Mouse (Mus musculus) hindbrain, embryonic 14.5 days (tissue): ENCODE measurements around the gene Esyt1. TPM values are rescaled to one million over a fixed set of nuclear protein-coding genes. Genes with fewer than 3 reads are reported as not detected.

Experiments
- ATAC-seq: fragments of 200-750 bp; cut with Nextera tagmentation; 2 replicates; pipeline ENCODE4 v1.8.0; 2017; ENCODE audit warnings: moderate number of reproducible peaks, mild to moderate bottlenecking, moderate TSS enrichment, moderate library complexity; ENCODE audit not compliant: low FRiP score
- DNase-seq: peaks from one replicate; pipeline ENCODE4 v3.0.0-alpha.2; 2015; ENCODE audit warnings: low spot score
- H3K27ac ChIP-seq: fragments of 300-500 bp; sonication (generic); 2 replicates; pipeline ENCODE4 v1.5.1; 2014; ENCODE audit warnings: mild to moderate bottlenecking, moderate library complexity
- H3K27me3 ChIP-seq: fragments of 300-500 bp; sonication (generic); 2 replicates; pipeline ENCODE4 v1.6.1; 2014; ENCODE audit warnings: mild to moderate bottlenecking, low read length, mixed read lengths; ENCODE audit not compliant: control insufficient read depth, insufficient read depth
- H3K36me3 ChIP-seq: fragments of 300-500 bp; sonication (generic); replicated peaks from 2 replicates; pipeline ENCODE4 v1.6.1; 2014; ENCODE audit not compliant: control insufficient read depth, insufficient read depth
- H3K4me1 ChIP-seq: fragments of 300-500 bp; sonication (generic); replicated peaks from 2 replicates; pipeline ENCODE4 v1.6.1; 2014; ENCODE audit warnings: antibody characterized with exemption, low read length, mixed read lengths; ENCODE audit not compliant: control insufficient read depth, insufficient read depth
- H3K4me2 ChIP-seq: fragments of 300-500 bp; sonication (generic); replicated peaks from 2 replicates; pipeline ENCODE4 v1.6.1; 2014; ENCODE audit warnings: mild to moderate bottlenecking, moderate library complexity
- H3K4me3 ChIP-seq: fragments of 300-500 bp; sonication (generic); replicated peaks from 2 replicates; pipeline ENCODE4 v1.5.1; 2014; ENCODE audit warnings: mild to moderate bottlenecking, low read length
- H3K9ac ChIP-seq: fragments of 300-500 bp; sonication (generic); 2 replicates; pipeline ENCODE4 v1.6.1; 2014
- H3K9me3 ChIP-seq: fragments of 300-500 bp; sonication (generic); 2 replicates; pipeline ENCODE4 v1.6.1; 2016; ENCODE audit warnings: low read length; ENCODE audit not compliant: control insufficient read depth
- WGBS: fragments of 180-500 bp; shearing (Covaris S2); extraction: QIAGEN DNeasy Blood & Tissue Kit; methylation state at CpG from one replicate; pipeline ENCODE4 v1.1.7; 2014; 5-methylcytosine and 5-hydroxymethylcytosine counted together
- microRNA-seq: library from miRNA; unstranded; fragments of <30 nt; microRNA quantifications from one replicate; pipeline ENCODE4, GENCODE M21; 2016
- polyA plus RNA-seq: library from polyadenylated mRNA; unstranded; fragments of >200 nt; fragmentation: Nextera tagmentation; extraction: Ambion mirVana; gene quantifications from 2 replicates; pipeline ENCODE4 v1.2.1, GENCODE M21; 2014

Gene Esyt1
- polyA plus RNA-seq, 1 experiment from 2014 or later: 14.5 TPM

- Histone ChIP-seq H3K27ac (no peak overlapping the region), H3K4me1 (peaks cover 22% of the 10 kb centered on the region), H3K27me3 (no peaks in the 10 kb centered on the region), H3K9ac (no peak overlapping the region), H3K4me3 (no peak overlapping the region), H3K4me2 (no peak overlapping the region), H3K9me3 (no peaks in the 10 kb centered on the region), H3K36me3 (peaks cover 93% of the 10 kb centered on the region)
- 90% methylated on average over 22 of the region's 22 CpGs for WGBS
- ATAC-seq (no peak), DNase-seq (no peak)
Observed at GRCm38 (mm10) chr10:128487861-128488712, 37.6 kb downstream of the Esyt1 start.

- WGBS: 93% methylated on average over 7 of the region's 7 CpGs
- H3K27me3 ChIP-seq: no peaks in the 10 kb centered on the region
- H3K36me3 ChIP-seq: peaks cover 100% of the 10 kb centered on the region
- H3K4me3 ChIP-seq: no peak overlapping the region
- ATAC-seq: no peak
- H3K27ac ChIP-seq: no peak overlapping the region
- DNase-seq: no peak
- no peaks in the 10 kb centered on the region for H3K9me3 ChIP-seq
- H3K4me2 ChIP-seq: no peak overlapping the region
- H3K9ac ChIP-seq: no peak overlapping the region
- peaks cover 9% of the 10 kb centered on the region for H3K4me1 ChIP-seq
Observed at GRCm38 (mm10) chr10:128486370-128486769, 39.3 kb downstream of the Esyt1 start.

- H3K27me3 ChIP-seq: no peaks in the 10 kb centered on the region
- H3K4me3 ChIP-seq: no peak overlapping the region
- H3K4me2 ChIP-seq: no peak overlapping the region
- H3K9me3 ChIP-seq: no peaks in the 10 kb centered on the region
- 91% methylated on average over 12 of the region's 12 CpGs for WGBS
- DNase-seq: no peak
- no peak overlapping the region for H3K27ac ChIP-seq
- no peak overlapping the region for H3K9ac ChIP-seq
- peaks cover 98% of the 10 kb centered on the region for H3K36me3 ChIP-seq
- ATAC-seq: no peak
- no peaks in the 10 kb centered on the region for H3K4me1 ChIP-seq
Observed at GRCm38 (mm10) chr10:128474366-128474765, 51.3 kb downstream of the Esyt1 start.

- Histone ChIP-seq H3K9me3 (no peaks in the 10 kb centered on the region), H3K9ac (peak overlapping the region; percentile 98), H3K27ac (peak overlapping the region; percentile 98), H3K4me3 (peak overlapping the region; percentile 89), H3K36me3 (peaks cover 41% of the 10 kb centered on the region), H3K27me3 (no peaks in the 10 kb centered on the region), H3K4me2 (peak overlapping the region; percentile 76), H3K4me1 (peaks cover 7% of the 10 kb centered on the region; the same call in 1 of the 2 replicates)
- ATAC-seq: no peak
- no peak for DNase-seq
- WGBS: 1% methylated on average over 5 of the region's 5 CpGs
Observed at GRCm38 (mm10) chr10:128460270-128460630, 65.4 kb downstream of the Esyt1 start.

Small RNA genes within 50 kb of the gene (microRNA-seq; reads per million reads assigned to microRNA genes)
- gene Gm47275 (not detected), gene Mir6916 (not detected)

Other genes starting within 250 kb of the Esyt1 start
- 0.25 and 0.28 TPM in 2 replicates for gene Il23a, start 227.1 kb downstream of the Esyt1 start, polyA plus RNA-seq
- gene Pan2, start 222.5 kb downstream of the Esyt1 start, polyA plus RNA-seq: 17.7 and 19.2 TPM in 2 replicates
- gene Cnpy2, start 203.4 kb downstream of the Esyt1 start, polyA plus RNA-seq: 187 and 215 TPM in 2 replicates
- gene Cs, start 188.1 kb downstream of the Esyt1 start, polyA plus RNA-seq: 271 and 304 TPM in 2 replicates
- gene Coq10a, start 156.9 kb downstream of the Esyt1 start, polyA plus RNA-seq: 50.8 and 54.2 TPM in 2 replicates
- 13.0 and 15.4 TPM in 2 replicates for gene Ankrd52, start 148.8 kb downstream of the Esyt1 start, polyA plus RNA-seq
- 0.22 TPM in 1 of 2 replicates, not detected in the other for gene Slc39a5, start 124.6 kb downstream of the Esyt1 start, polyA plus RNA-seq
- 134 and 140 TPM in 2 replicates for gene Nabp2, start 114.4 kb downstream of the Esyt1 start, polyA plus RNA-seq
- gene Rnf41, start 114.2 kb downstream of the Esyt1 start, polyA plus RNA-seq: 70.9 and 83.7 TPM in 2 replicates
- 184 and 191 TPM in 2 replicates for gene Smarcc2, start 66.6 kb downstream of the Esyt1 start, polyA plus RNA-seq
- gene Myl6, start 31.7 kb downstream of the Esyt1 start, polyA plus RNA-seq: 825 and 884 TPM in 2 replicates
- gene Myl6b, start 27.2 kb downstream of the Esyt1 start, polyA plus RNA-seq: 5.8 and 6.1 TPM in 2 replicates
- gene Zc3h10, start 21.9 kb upstream of the Esyt1 start, polyA plus RNA-seq: 14.5 and 16.3 TPM in 2 replicates
- gene Rpl41, start 23.4 kb upstream of the Esyt1 start, polyA plus RNA-seq: 2,254 and 2,846 TPM in 2 replicates
- gene Pa2g4, start 40.1 kb upstream of the Esyt1 start, polyA plus RNA-seq: 129 and 149 TPM in 2 replicates
- 1.5 and 1.8 TPM in 2 replicates for gene Erbb3, start 63.8 kb upstream of the Esyt1 start, polyA plus RNA-seq
- gene Rps26, start 100.9 kb upstream of the Esyt1 start, polyA plus RNA-seq: 450 and 573 TPM in 2 replicates
- 17.2 and 18.1 TPM in 2 replicates for gene Ikzf4, start 120.1 kb upstream of the Esyt1 start, polyA plus RNA-seq
- gene Suox, start 148.2 kb upstream of the Esyt1 start, polyA plus RNA-seq: 11.5 and 12.7 TPM in 2 replicates
- 95.6 and 109 TPM in 2 replicates for gene Rab5b, start 170.4 kb upstream of the Esyt1 start, polyA plus RNA-seq
- gene Pmel, start 178.3 kb upstream of the Esyt1 start, polyA plus RNA-seq: 0.79 and 0.85 TPM in 2 replicates
- 17.1 and 21.0 TPM in 2 replicates for gene Cdk2, start 179.2 kb upstream of the Esyt1 start, polyA plus RNA-seq
- 6.9 and 7.7 TPM in 2 replicates for gene Dgka, start 219.0 kb upstream of the Esyt1 start, polyA plus RNA-seq
- 38.6 and 42.0 TPM in 2 replicates for gene Pym1, start 222.0 kb upstream of the Esyt1 start, polyA plus RNA-seq